ENCODE assay signal across 8 mouse cellular contexts in genomic region chr14:20389446-20390079, GRCm38 (mm10). TPM values are rescaled to one million over a fixed set of nuclear protein-coding genes. Genes with fewer than 3 reads are reported as not detected.
A peak's percentile ranks its signal among the peaks of the same experiment; 100 is the strongest.
DNase-seq lines count a peak whose midpoint lies in the region; ATAC-seq and TF ChIP-seq lines count a peak whose summit lies in the region.

No protein-coding gene starts in this region.

- peak overlapping the region; percentile 76 for H3K27ac ChIP-seq in heart, postnatal 0 days (ENCODE audit: low read depth)
- H3K27ac ChIP-seq in MEL (ENCODE audit: control insufficient read depth, low read depth, low read length), result no peak overlapping the region; the same call in 1 of the 2 replicates
- no peak overlapping the region; the same call in 1 of the 2 replicates for H3K27ac ChIP-seq in hindbrain, embryonic 13.5 days
- no peak overlapping the region for H3K27ac ChIP-seq in midbrain, embryonic 11.5 days (ENCODE audit: low read depth, low read length)

- no peak for TF ChIP-seq POLR2A in MEL (IDR thresholded peaks at IDR 0.05; ENCODE audit: control insufficient read depth in 1 of 2, insufficient read depth in 1 of 2, low read depth in 1 of 2, low read length in 2 of 2, poor library complexity in 1 of 2)

- peak overlapping the region; percentile 53; the same call in 1 of the 2 replicates for H3K9ac ChIP-seq in heart, postnatal 0 days (replicated peaks; ENCODE audit: low read depth, low read length)
- peak overlapping the region; percentile 89 for H3K9ac ChIP-seq in MEL (ENCODE audit: control insufficient read depth, low read depth, low read length, poor library complexity, severe bottlenecking)
- peak overlapping the region; percentile 79 for H3K9ac ChIP-seq in hindbrain, embryonic 13.5 days
- peak overlapping the region; percentile 80; the same call in 1 of the 2 replicates for H3K9ac ChIP-seq in midbrain, embryonic 11.5 days (ENCODE audit: low read length)

- peak overlapping the region; percentile 67 for H3K4me3 ChIP-seq in heart, postnatal 0 days (ENCODE audit: low read depth, low read length)
- peak overlapping the region; percentile 66 to 94 for H3K4me3 ChIP-seq in MEL (ENCODE audit: control insufficient read depth in 1 of 2, insufficient read depth in 1 of 2, low read depth in 2 of 2, low read length in 2 of 2)
- H3K4me3 ChIP-seq in hindbrain, embryonic 13.5 days, result peak overlapping the region; percentile 68
- H3K4me3 ChIP-seq in midbrain, embryonic 11.5 days (ENCODE audit: low read depth, low read length), result no peak overlapping the region; the same call in 1 of the 2 replicates

- no peak for TF ChIP-seq EP300 in heart, postnatal 0 days (IDR thresholded peaks at IDR 0.05; ENCODE audit: low read depth)
- TF ChIP-seq EP300 in MEL (IDR thresholded peaks at IDR 0.05; ENCODE audit: low read depth in 1 of 2, low read length in 2 of 2), result no peak

- WGBS in heart, postnatal 0 days, result 85% methylated on average over 8 of the region's 8 CpGs
- 89% methylated on average over 8 of the region's 8 CpGs for WGBS in hindbrain, embryonic 13.5 days
- WGBS in midbrain, embryonic 11.5 days, result 87% methylated on average over 8 of the region's 8 CpGs

- H3K9me3 ChIP-seq in heart, postnatal 0 days (replicated peaks; ENCODE audit: control insufficient read depth, low read length), result no peaks in the 10 kb centered on the region
- H3K9me3 ChIP-seq in MEL (replicated peaks; ENCODE audit: insufficient read depth, low read length), result no peaks in the 10 kb centered on the region
- no peaks in the 10 kb centered on the region for H3K9me3 ChIP-seq in hindbrain, embryonic 13.5 days
- H3K9me3 ChIP-seq in midbrain, embryonic 11.5 days (ENCODE audit: control insufficient read depth, low read length), result no peaks in the 10 kb centered on the region

- peaks cover 39% of the 10 kb centered on the region for H3K79me2 ChIP-seq in MEL (ENCODE audit: control insufficient read depth, insufficient read depth, low read length, poor library complexity)

- peaks cover 22% of the 10 kb centered on the region for H3K36me3 ChIP-seq in heart, postnatal 0 days (replicated peaks; ENCODE audit: control insufficient read depth, insufficient read depth, low read length)
- peaks cover 2 to 38% of the 10 kb centered on the region in 2 experiments; a peak in 3 of 4 replicates for H3K36me3 ChIP-seq in MEL (ENCODE audit: control insufficient read depth in 1 of 2, insufficient read depth in 2 of 2, low read length in 2 of 2)
- peaks cover 29% of the 10 kb centered on the region for H3K36me3 ChIP-seq in hindbrain, embryonic 13.5 days
- peaks cover 2% of the 10 kb centered on the region; the same call in 1 of the 2 replicates for H3K36me3 ChIP-seq in midbrain, embryonic 11.5 days (ENCODE audit: control insufficient read depth, insufficient read depth, low read length)

- peaks cover 26% of the 10 kb centered on the region for H3K4me1 ChIP-seq in heart, postnatal 0 days (ENCODE audit: control insufficient read depth, insufficient read depth)
- H3K4me1 ChIP-seq in MEL (ENCODE audit: control insufficient read depth in 1 of 2, insufficient read depth in 2 of 2, low read length in 2 of 2), result peaks cover 15 to 33% of the 10 kb centered on the region in 2 experiments
- peaks cover 49% of the 10 kb centered on the region for H3K4me1 ChIP-seq in hindbrain, embryonic 13.5 days (replicated peaks)
- H3K4me1 ChIP-seq in midbrain, embryonic 11.5 days (ENCODE audit: control insufficient read depth, insufficient read depth, low read length), result peaks cover 20% of the 10 kb centered on the region

- H3K4me2 ChIP-seq in heart, postnatal 0 days (ENCODE audit: low read depth, low read length), result peak overlapping the region; percentile 95
- H3K4me2 ChIP-seq in hindbrain, embryonic 13.5 days, result peak overlapping the region; percentile 81
- H3K4me2 ChIP-seq in midbrain, embryonic 11.5 days, result peak overlapping the region; percentile 60

- no peaks in the 10 kb centered on the region for H3K27me3 ChIP-seq in heart, postnatal 0 days (ENCODE audit: control insufficient read depth, insufficient read depth, low read length)
- H3K27me3 ChIP-seq in MEL (ENCODE audit: control insufficient read depth in 1 of 2, insufficient read depth in 2 of 2, low read length in 2 of 2), result no peaks in the 10 kb centered on the region
- H3K27me3 ChIP-seq in hindbrain, embryonic 13.5 days, result no peaks in the 10 kb centered on the region
- H3K27me3 ChIP-seq in midbrain, embryonic 11.5 days (ENCODE audit: control insufficient read depth, insufficient read depth, low read length), result no peaks in the 10 kb centered on the region

- TF ChIP-seq CTCF in heart, postnatal 0 days (IDR thresholded peaks at IDR 0.05; ENCODE audit: low read depth), result no peak
- no peak for TF ChIP-seq CTCF in MEL (IDR thresholded peaks at IDR 0.05 in 2 of 3, conservative IDR thresholded peaks at IDR 0.05 in 1 of 3; ENCODE audit: control insufficient read depth in 1 of 3, insufficient read depth in 1 of 3, low read depth in 2 of 3, low read length in 3 of 3, poor library complexity in 1 of 3, severe bottlenecking in 1 of 3)

- ATAC-seq in heart, postnatal 0 days (ENCODE audit: insufficient read depth, low read depth), result no peak
- ATAC-seq in hindbrain, embryonic 13.5 days (ENCODE audit: low FRiP score), result no peak
- no peak for ATAC-seq in midbrain, embryonic 11.5 days (ENCODE audit: low FRiP score)
- ATAC-seq in activated CD4-positive, CD25-positive, alpha-beta regulatory T cell, adult 4 months, result no peak

- DNase-seq in heart, postnatal 0 days (ENCODE audit: low spot score), result no peak
- no peak for DNase-seq in heart, postnatal 25 days (ENCODE audit: low spot score)
- DNase-seq in MEL (ENCODE audit: low read depth, low spot score), result no peak
- DNase-seq in midbrain, embryonic 11.5 days (ENCODE audit: low spot score, missing footprints), result peak; percentile 70
- DNase-seq in thymus, postnatal 4 days, result no peak
- no peak for DNase-seq in frontal cortex, postnatal 14 days (ENCODE audit: low spot score in 2 of 2)

- intact Hi-C loops in heart, postnatal 25 days (cut with DNase I), result loop anchor here (2.0 to 10.0 kb wide), 3 partner anchors 41 to 275 kb away; partner anchors contain the start of genes Ecd, Fam149b and Synpo2l

- TF ChIP-seq RAD21 in MEL (IDR thresholded peaks at IDR 0.05; ENCODE audit: low read depth, low read length), result no peak

TF ChIP-seq in MEL, 35 proteins besides CTCF, POLR2A, EP300 and RAD21 (continues in another document):
- peak; percentile 80; the same call in 1 of the 2 replicates for TF ChIP-seq POLR2AphosphoS2 (IDR thresholded peaks at IDR 0.05; ENCODE audit: low read length)
- no peak for TF ChIP-seq CHD1 (IDR thresholded peaks at IDR 0.05; ENCODE audit: low read depth, low read length)
- no peak for TF ChIP-seq USF1 (IDR thresholded peaks at IDR 0.05; ENCODE audit: low read depth, low read length)

RNA-seq across cellular contexts. Expression of gene Dnajc9, which starts 0.9 kb away (rescaled TPM):
- total RNA-seq in heart, postnatal 0 days (2014; rRNA removed; ENCODE audit: low replicate concordance), result 20.6 and 41.9 TPM in 2 replicates
- polyA plus RNA-seq in heart, postnatal 0 days (2015; fragmentation: Nextera tagmentation; extraction: Ambion mirVana), result 41.4 and 44.7 TPM in 2 replicates
- 10 to 100 TPM; 10.1 to 11.5 TPM for total RNA-seq in heart, postnatal 25 days (2021)
- 125 and 138 TPM in 2 replicates for total RNA-seq in MEL (2012; rRNA removed)
- 100 to 1,000 TPM; 114 to 385 TPM for polyA plus RNA-seq in MEL (2012; ENCODE audit: insufficient read depth in 1 of 2, insufficient read length in 2 of 2, low read depth in 1 of 2, low replicate concordance in 2 of 2, missing spikeins in 1 of 2)
- 125 and 126 TPM in 2 replicates for polyA plus RNA-seq in hindbrain, embryonic 13.5 days (2015; fragmentation: Nextera tagmentation; extraction: Ambion mirVana)
- polyA plus RNA-seq in midbrain, embryonic 11.5 days (2014; fragmentation: Nextera tagmentation; extraction: Ambion mirVana), result 276 and 296 TPM in 2 replicates
- 100 to 1,000 TPM; 100 to 140 TPM for polyA plus RNA-seq in activated CD4-positive, CD25-positive, alpha-beta regulatory T cell, adult 4 months (2017; shearing (Covaris generic))

RNA-seq across cellular contexts. Expression of gene Mrps16, which starts 3.9 kb away (rescaled TPM):
- total RNA-seq in heart, postnatal 0 days (2014; rRNA removed; ENCODE audit: low replicate concordance), result 67.4 and 79.3 TPM in 2 replicates
- polyA plus RNA-seq in heart, postnatal 0 days (2015; fragmentation: Nextera tagmentation; extraction: Ambion mirVana), result 122 and 127 TPM in 2 replicates
- 10 to 100 TPM; 72.6 to 81.0 TPM for total RNA-seq in heart, postnatal 25 days (2021)
- 119 and 132 TPM in 2 replicates for total RNA-seq in MEL (2012; rRNA removed)
- polyA plus RNA-seq in MEL (2012; ENCODE audit: insufficient read depth in 1 of 2, insufficient read length in 2 of 2, low read depth in 1 of 2, low replicate concordance in 2 of 2, missing spikeins in 1 of 2), result 100 to 1,000 TPM in 1 of 2 experiments, not detected in 1; 112 TPM
- polyA plus RNA-seq in hindbrain, embryonic 13.5 days (2015; fragmentation: Nextera tagmentation; extraction: Ambion mirVana), result 61.0 and 64.9 TPM in 2 replicates
- polyA plus RNA-seq in midbrain, embryonic 11.5 days (2014; fragmentation: Nextera tagmentation; extraction: Ambion mirVana), result 71.8 and 73.0 TPM in 2 replicates
- 100 to 1,000 TPM; 127 to 128 TPM for polyA plus RNA-seq in activated CD4-positive, CD25-positive, alpha-beta regulatory T cell, adult 4 months (2017; shearing (Covaris generic))

RNA-seq across cellular contexts. Expression of gene Fam149b, which starts 41.6 kb away (rescaled TPM):
- 43.7 and 49.4 TPM in 2 replicates for total RNA-seq in heart, postnatal 0 days (2014; rRNA removed; ENCODE audit: low replicate concordance)
- 16.5 and 19.1 TPM in 2 replicates for polyA plus RNA-seq in heart, postnatal 0 days (2015; fragmentation: Nextera tagmentation; extraction: Ambion mirVana)
- 10 to 100 TPM; 34.0 to 34.1 TPM for total RNA-seq in heart, postnatal 25 days (2021)
- total RNA-seq in MEL (2012; rRNA removed), result 16.1 and 18.9 TPM in 2 replicates
- polyA plus RNA-seq in MEL (2012; ENCODE audit: insufficient read depth in 1 of 2, insufficient read length in 2 of 2, low read depth in 1 of 2, low replicate concordance in 2 of 2, missing spikeins in 1 of 2), result 10 to 100 TPM in 1 of 2 experiments, not detected in 1; 25.8 TPM
- polyA plus RNA-seq in hindbrain, embryonic 13.5 days (2015; fragmentation: Nextera tagmentation; extraction: Ambion mirVana), result 43.3 and 44.2 TPM in 2 replicates
- 53.8 and 58.9 TPM in 2 replicates for polyA plus RNA-seq in midbrain, embryonic 11.5 days (2014; fragmentation: Nextera tagmentation; extraction: Ambion mirVana)
- 10 to 100 TPM; 38.4 to 66.1 TPM for polyA plus RNA-seq in activated CD4-positive, CD25-positive, alpha-beta regulatory T cell, adult 4 months (2017; shearing (Covaris generic))

RNA-seq across cellular contexts. Expression of gene Ecd, which starts 41.6 kb away (rescaled TPM):
- 19.1 and 38.5 TPM in 2 replicates for total RNA-seq in heart, postnatal 0 days (2014; rRNA removed; ENCODE audit: low replicate concordance)
- 23.2 and 24.3 TPM in 2 replicates for polyA plus RNA-seq in heart, postnatal 0 days (2015; fragmentation: Nextera tagmentation; extraction: Ambion mirVana)
- total RNA-seq in heart, postnatal 25 days (2021), result 10 to 100 TPM; 29.9 to 36.2 TPM
- 58.8 and 64.9 TPM in 2 replicates for total RNA-seq in MEL (2012; rRNA removed)
- polyA plus RNA-seq in MEL (2012; ENCODE audit: insufficient read depth in 1 of 2, insufficient read length in 2 of 2, low read depth in 1 of 2, low replicate concordance in 2 of 2, missing spikeins in 1 of 2), result 10 to 100 TPM in 1 of 2 experiments, not detected in 1; 72.2 TPM
- polyA plus RNA-seq in hindbrain, embryonic 13.5 days (2015; fragmentation: Nextera tagmentation; extraction: Ambion mirVana), result 51.6 and 53.2 TPM in 2 replicates
- polyA plus RNA-seq in midbrain, embryonic 11.5 days (2014; fragmentation: Nextera tagmentation; extraction: Ambion mirVana), result 73.3 and 74.8 TPM in 2 replicates
- polyA plus RNA-seq in activated CD4-positive, CD25-positive, alpha-beta regulatory T cell, adult 4 months (2017; shearing (Covaris generic)), result 10 to 100 TPM; 59.5 to 69.5 TPM
